ENCODE assay signal across 22 mouse cellular contexts in genomic region chr13:33077026-33077685, GRCm38 (mm10). TPM values are rescaled to one million over a fixed set of nuclear protein-coding genes. Genes with fewer than 3 reads are reported as not detected.
A peak's percentile ranks its signal among the peaks of the same experiment; 100 is the strongest.
DNase-seq lines count a peak whose midpoint lies in the region; TF ChIP-seq lines count a peak whose summit lies in the region.
"Had no signal": no experiment of that assay in that cellular context is flagged by ENCODE, and none has a peak within 500 bp of the region (broad histone marks: within the 10 kb centered on the region; RNA-seq: fewer than 3 reads in every experiment).

No protein-coding gene starts in this region.

- no peaks in the 10 kb centered on the region for H3K27me3 ChIP-seq in liver, adult 2 months (ENCODE audit: control insufficient read depth, insufficient read depth, low read length)
- H3K27me3 ChIP-seq: embryonic facial prominence, embryonic 12.5 days; forebrain, embryonic 15.5 days; heart, embryonic 13.5 days; limb, embryonic 12.5 days had no signal

- no peak overlapping the region for H3K4me3 ChIP-seq in liver, adult 2 months (ENCODE audit: insufficient read depth, low read depth, low read length)
- H3K4me3 ChIP-seq in bone marrow macrophage, adult 2 months (ENCODE audit: insufficient read depth, low read length) = 0 out of 2 replicates have a peak overlapping the region, but pooled peaks have one; percentile 5
- H3K4me3 ChIP-seq: embryonic facial prominence, embryonic 12.5 days; forebrain, embryonic 15.5 days; heart, embryonic 13.5 days; layer of hippocampus, adult 2 months; limb, embryonic 12.5 days had no signal

- no peaks in the 10 kb centered on the region for H3K36me3 ChIP-seq in liver, adult 2 months (ENCODE audit: control insufficient read depth, insufficient read depth, low read length)
- H3K36me3 ChIP-seq: embryonic facial prominence, embryonic 12.5 days; forebrain, embryonic 15.5 days; heart, embryonic 13.5 days; limb, embryonic 12.5 days had no signal

- TF ChIP-seq POLR2A in liver, adult 2 months (IDR thresholded peaks at IDR 0.05; ENCODE audit: extremely low read depth, insufficient read depth, low read length) = no peak
- TF ChIP-seq POLR2A in bone marrow macrophage, adult 2 months (IDR thresholded peaks at IDR 0.05; ENCODE audit: borderline replicate concordance, low read depth, low read length) = no peak

- intact Hi-C loops in left cerebral cortex, postnatal 25 days (cut with DNase I) = loop anchor here (5.0 to 10.0 kb wide), 2 partner anchors 75 to 688 kb away; partner anchors contain the start of gene Serpinb9

- peaks cover 2% of the 10 kb centered on the region; the same call in 1 of the 2 replicates for H3K4me1 ChIP-seq in liver, adult 2 months (ENCODE audit: control insufficient read depth, insufficient read depth, low read length)
- H3K4me1 ChIP-seq in bone marrow macrophage, adult 2 months (ENCODE audit: control insufficient read depth, insufficient read depth, low read length) = peaks cover 24% of the 10 kb centered on the region
- H3K4me1 ChIP-seq: embryonic facial prominence, embryonic 12.5 days; forebrain, embryonic 15.5 days; limb, embryonic 12.5 days had no signal

- WGBS in liver, adult 2 months = 83% methylated on average over 10 of the region's 10 CpGs

- no peak overlapping the region for H3K27ac ChIP-seq in liver, adult 2 months (replicated peaks; ENCODE audit: insufficient read depth, low read depth, low read length)
- H3K27ac ChIP-seq in bone marrow macrophage, adult 2 months (ENCODE audit: insufficient read depth, low read depth, low read length) = peak overlapping the region; percentile 39
- H3K27ac ChIP-seq: embryonic facial prominence, embryonic 12.5 days; forebrain, embryonic 15.5 days; heart, embryonic 13.5 days; layer of hippocampus, adult 2 months; limb, embryonic 12.5 days; macrophage had no signal

- DNase-seq in liver, adult 2 months (ENCODE audit: extremely low read depth, low read depth, low spot score) = peak; percentile 17
- DNase-seq in liver = no peak
- peak; percentile 74 for DNase-seq in A20 (ENCODE audit: low read depth, low spot score)
- DNase-seq in monocyte, adult 2 months (ENCODE audit: low read depth in 1 of 2, low spot score in 2 of 2) = peak; percentile 52 to 55
- DNase-seq in urinary bladder, postnatal 36 days (ENCODE audit: low spot score in 2 of 2) = no peak
- DNase-seq in left cerebral cortex, postnatal 25 days (ENCODE audit: low spot score in 2 of 2) = no peak
- DNase-seq in embryo, embryonic 11 days = no peak
- DNase-seq: cerebellum, postnatal 36 days; heart, postnatal 4 days; kidney, postnatal 10 days; midbrain, embryonic 14.5 days had no signal

- no peak overlapping the region for H3K9ac ChIP-seq in liver, adult 2 months (ENCODE audit: low read depth, low read length)
- H3K9ac ChIP-seq: embryonic facial prominence, embryonic 12.5 days; forebrain, embryonic 15.5 days; heart, embryonic 13.5 days; limb, embryonic 12.5 days had no signal

- no peak for TF ChIP-seq CTCF in liver, adult 2 months (IDR thresholded peaks at IDR 0.05; ENCODE audit: low read depth, low read length)
- no peak for TF ChIP-seq CTCF in bone marrow macrophage, adult 2 months (IDR thresholded peaks at IDR 0.05; ENCODE audit: low read depth, low read length)

- H3K79me2 ChIP-seq in liver, adult 2 months (ENCODE audit: control insufficient read depth, insufficient read depth, low read length) = no peaks in the 10 kb centered on the region

RNA-seq across cellular contexts. Expression of gene Serpinb1b, which starts 1.2 kb away (rescaled TPM):
- total RNA-seq in liver, adult 2 months (2014; rRNA removed) = 0.09 TPM in 1 of 2 replicates, not detected in the other
- not detected in 2 replicates for polyA plus RNA-seq in liver, adult 2 months (2012; rRNA removed)
- 0.60 TPM in 1 of 2 replicates, not detected in the other for polyA plus RNA-seq in bone marrow macrophage, adult 2 months (2012; ENCODE audit: insufficient read depth, insufficient read length, missing spikeins)
- 1 to 10 TPM; 1.5 to 2.3 TPM for total RNA-seq in left cerebral cortex, postnatal 25 days (2021)
- total RNA-seq: heart, postnatal 4 days; MEL had no signal
- polyA plus RNA-seq: heart, embryonic 13.5 days; intestine, embryonic 14.5 days; liver, embryonic 16.5 days; neural tube, embryonic 11.5 days had no signal

RNA-seq across cellular contexts. Expression of gene Serpinb9b, which starts 49.9 kb away (rescaled TPM):
- not detected in 2 replicates for total RNA-seq in liver, adult 2 months (2014; rRNA removed)
- polyA plus RNA-seq in liver, adult 2 months (2012; rRNA removed) = 0.04 and 0.05 TPM in 2 replicates
- polyA plus RNA-seq in bone marrow macrophage, adult 2 months (2012; ENCODE audit: insufficient read depth, insufficient read length, missing spikeins) = 0.44 TPM in 1 of 2 replicates, not detected in the other
- not detected for total RNA-seq in left cerebral cortex, postnatal 25 days (2021)
- total RNA-seq: layer of hippocampus, adult 2 months had no signal
- polyA plus RNA-seq: limb, embryonic 12.5 days had no signal

Comparison
In these comparisons a context has a peak if more than half of its experiments do, and no peak if none do; other contexts are left out.
1. DNase-seq: peak in liver, adult 2 months (single experiment), A20 (single experiment) and monocyte, adult 2 months (2 of 2); none in liver (single experiment), urinary bladder, postnatal 36 days (0 of 2), left cerebral cortex, postnatal 25 days (0 of 2) and embryo, embryonic 11 days (single experiment).